In the genomic region with DNA sequence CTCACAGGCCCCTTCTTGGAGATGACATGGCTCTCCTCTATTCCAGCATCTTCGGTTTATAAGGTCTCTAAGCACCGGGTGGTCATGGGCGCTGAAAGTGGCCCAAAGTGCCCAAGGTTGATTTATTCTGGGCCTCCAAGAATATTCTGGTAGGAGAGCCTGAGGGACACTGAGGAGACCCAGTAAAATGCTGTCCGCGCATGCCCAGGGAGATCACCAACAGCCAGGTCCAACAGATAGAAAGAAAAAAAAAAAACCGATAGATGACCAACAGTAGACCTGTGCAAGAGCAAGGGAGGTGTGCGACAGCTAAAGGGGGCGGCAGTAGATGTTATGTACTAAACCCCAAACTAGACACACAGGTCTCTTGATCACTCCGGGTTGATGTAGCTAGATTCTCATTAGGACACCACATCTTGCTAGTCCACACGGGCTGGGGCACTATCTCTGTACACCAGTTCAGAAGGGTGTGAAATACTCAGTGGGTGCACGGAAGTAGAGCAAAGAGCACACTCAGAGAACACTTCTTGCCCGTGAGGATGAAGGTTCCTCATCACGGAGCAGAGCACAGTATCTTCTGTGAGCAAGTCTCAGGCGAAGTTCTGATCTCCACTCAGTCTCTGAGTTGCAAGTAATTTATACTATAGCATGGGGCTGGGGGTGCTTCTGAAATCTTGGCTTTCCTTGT, we compare ENCODE assay signal across 23 mouse cellular contexts. TPM values are rescaled to one million over a fixed set of nuclear protein-coding genes. Genes with fewer than 3 reads are reported as not detected.
DNase-seq lines count a peak whose midpoint lies in the region; ATAC-seq lines count a peak whose summit lies in the region.
"Had no signal": no experiment of that assay in that cellular context is flagged by ENCODE, and none has a peak within 500 bp of the region (broad histone marks: within the 10 kb centered on the region; RNA-seq: fewer than 3 reads in every experiment).

No protein-coding gene starts in this region.

- no peak overlapping the region for H3K4me2 ChIP-seq in midbrain, embryonic 11.5 days
- H3K4me2 ChIP-seq in midbrain, embryonic 14.5 days (ENCODE audit: low read length): no peak overlapping the region
- peak overlapping the region; percentile 35; the same call in 1 of the 2 replicates for H3K4me2 ChIP-seq in embryonic facial prominence, embryonic 11.5 days (ENCODE audit: low read depth, low read length)
- H3K4me2 ChIP-seq in embryonic facial prominence, embryonic 15.5 days (replicated peaks): no peak overlapping the region; the same call in 1 of the 2 replicates
- no peak overlapping the region for H3K4me2 ChIP-seq in liver, embryonic 11.5 days
- H3K4me2 ChIP-seq: forebrain, embryonic 13.5 days; heart, embryonic 11.5 days; heart, embryonic 15.5 days; hindbrain, embryonic 12.5 days had no signal

- no peaks in the 10 kb centered on the region for H3K36me3 ChIP-seq in midbrain, embryonic 11.5 days (ENCODE audit: control insufficient read depth, insufficient read depth, low read length)
- no peaks in the 10 kb centered on the region for H3K36me3 ChIP-seq in midbrain, embryonic 14.5 days (ENCODE audit: control insufficient read depth, insufficient read depth, low read length)
- H3K36me3 ChIP-seq in embryonic facial prominence, embryonic 10.5 days (replicated peaks): no peaks in the 10 kb centered on the region
- H3K36me3 ChIP-seq in embryonic facial prominence, embryonic 11.5 days (replicated peaks; ENCODE audit: control insufficient read depth, insufficient read depth, low read depth, low read length): no peaks in the 10 kb centered on the region
- no peaks in the 10 kb centered on the region for H3K36me3 ChIP-seq in embryonic facial prominence, embryonic 15.5 days
- no peaks in the 10 kb centered on the region for H3K36me3 ChIP-seq in liver, embryonic 11.5 days (ENCODE audit: control insufficient read depth, insufficient read depth, low read length)
- H3K36me3 ChIP-seq: heart, embryonic 15.5 days; hindbrain, embryonic 12.5 days had no signal

- no peaks in the 10 kb centered on the region for H3K9me3 ChIP-seq in midbrain, embryonic 11.5 days (ENCODE audit: control insufficient read depth, low read length)
- no peaks in the 10 kb centered on the region for H3K9me3 ChIP-seq in midbrain, embryonic 14.5 days (ENCODE audit: control insufficient read depth, low read length)
- no peaks in the 10 kb centered on the region for H3K9me3 ChIP-seq in embryonic facial prominence, embryonic 10.5 days
- H3K9me3 ChIP-seq in embryonic facial prominence, embryonic 11.5 days (replicated peaks; ENCODE audit: control insufficient read depth, low read length): no peaks in the 10 kb centered on the region
- no peaks in the 10 kb centered on the region for H3K9me3 ChIP-seq in embryonic facial prominence, embryonic 15.5 days (replicated peaks)
- no peaks in the 10 kb centered on the region for H3K9me3 ChIP-seq in liver, embryonic 11.5 days (ENCODE audit: control insufficient read depth, low read length)
- H3K9me3 ChIP-seq: forebrain, embryonic 13.5 days; heart, embryonic 15.5 days; hindbrain, embryonic 12.5 days had no signal

- whole genome bisulfite sequencing in midbrain, embryonic 11.5 days: 2% methylated on average over 14 of the region's 14 CpGs
- WGBS in midbrain, embryonic 14.5 days: 2% methylated on average over 14 of the region's 14 CpGs
- 6% methylated on average over 14 of the region's 14 CpGs for WGBS in embryonic facial prominence, embryonic 10.5 days
- 5% methylated on average over 14 of the region's 14 CpGs for WGBS in embryonic facial prominence, embryonic 11.5 days
- 10% methylated on average over 14 of the region's 14 CpGs for WGBS in embryonic facial prominence, embryonic 15.5 days
- WGBS in liver, embryonic 11.5 days: 5% methylated on average over 14 of the region's 14 CpGs

- H3K27ac ChIP-seq in midbrain, embryonic 11.5 days (ENCODE audit: low read depth, low read length): no peak overlapping the region
- no peak overlapping the region for H3K27ac ChIP-seq in midbrain, embryonic 14.5 days (replicated peaks; ENCODE audit: low read depth, low read length)
- H3K27ac ChIP-seq in embryonic facial prominence, embryonic 10.5 days (replicated peaks): no peak overlapping the region; the same call in 1 of the 2 replicates
- H3K27ac ChIP-seq in embryonic facial prominence, embryonic 11.5 days (replicated peaks; ENCODE audit: low read depth, low read length): no peak overlapping the region
- no peak overlapping the region for H3K27ac ChIP-seq in embryonic facial prominence, embryonic 15.5 days (replicated peaks)
- H3K27ac ChIP-seq in liver, embryonic 11.5 days (ENCODE audit: low read depth, low read length): no peak overlapping the region
- H3K27ac ChIP-seq: forebrain, embryonic 13.5 days; heart, adult 2 months; heart, embryonic 15.5 days; hindbrain, embryonic 12.5 days; hindbrain, postnatal 0 days had no signal

- H3K9ac ChIP-seq in midbrain, embryonic 11.5 days (ENCODE audit: low read length): no peak overlapping the region
- H3K9ac ChIP-seq in midbrain, embryonic 14.5 days (replicated peaks; ENCODE audit: low read length): no peak overlapping the region
- H3K9ac ChIP-seq in embryonic facial prominence, embryonic 11.5 days (replicated peaks; ENCODE audit: low read length): peak overlapping the region; percentile 50
- H3K9ac ChIP-seq in embryonic facial prominence, embryonic 15.5 days: no peak overlapping the region
- no peak overlapping the region for H3K9ac ChIP-seq in liver, embryonic 11.5 days (ENCODE audit: low read depth, low read length)
- H3K9ac ChIP-seq: forebrain, embryonic 13.5 days; forebrain, postnatal 0 days; heart, embryonic 15.5 days; hindbrain, embryonic 12.5 days had no signal

- ATAC-seq in midbrain, embryonic 11.5 days (ENCODE audit: low FRiP score): no peak
- ATAC-seq in midbrain, embryonic 14.5 days (ENCODE audit: low FRiP score, low TSS enrichment): no peak
- no peak for ATAC-seq in embryonic facial prominence, embryonic 11.5 days (replicated peaks; ENCODE audit: insufficient number of reproducible peaks, low FRiP score, low TSS enrichment, low read depth)
- no peak for ATAC-seq in embryonic facial prominence, embryonic 15.5 days (ENCODE audit: insufficient number of reproducible peaks, low FRiP score, low TSS enrichment, low read depth)
- no peak for ATAC-seq in liver, embryonic 11.5 days (replicated peaks; ENCODE audit: low FRiP score)
- ATAC-seq: forebrain, embryonic 13.5 days; forebrain, postnatal 0 days; hindbrain, postnatal 0 days had no signal

- DNase-seq in midbrain, embryonic 11.5 days (ENCODE audit: low spot score, missing footprints): peak; percentile 95
- DNase-seq in midbrain, embryonic 14.5 days: no peak
- DNase-seq in embryonic facial prominence, embryonic 10.5 days (ENCODE audit: low spot score): no peak
- no peak for DNase-seq in embryonic facial prominence, embryonic 11.5 days (ENCODE audit: low spot score)
- no peak for DNase-seq in liver, embryonic 11.5 days (ENCODE audit: low spot score)
- DNase-seq in kidney, postnatal 25 days: no peak
- DNase-seq: adrenal gland, adult 2 months; adrenal gland, postnatal 25 days; cerebellum, adult 18-20 months; cerebellum, adult 9-11 months; cerebellum, postnatal 36 days; forebrain, postnatal 0 days; gastrocnemius, postnatal 14 days; heart, adult 2 months; heart, postnatal 36 days had no signal

- H3K4me3 ChIP-seq in midbrain, embryonic 11.5 days (ENCODE audit: low read depth, low read length): no peak overlapping the region
- H3K4me3 ChIP-seq in midbrain, embryonic 14.5 days (replicated peaks; ENCODE audit: low read depth, low read length): no peak overlapping the region
- H3K4me3 ChIP-seq in embryonic facial prominence, embryonic 10.5 days: peak overlapping the region; percentile 52; the same call in 1 of the 2 replicates
- H3K4me3 ChIP-seq in embryonic facial prominence, embryonic 11.5 days (ENCODE audit: low read depth, low read length): peak overlapping the region; percentile 34; the same call in 1 of the 2 replicates
- peak overlapping the region; percentile 40; the same call in 1 of the 2 replicates for H3K4me3 ChIP-seq in embryonic facial prominence, embryonic 15.5 days (replicated peaks)
- no peak overlapping the region for H3K4me3 ChIP-seq in liver, embryonic 11.5 days (ENCODE audit: low read depth, low read length)
- H3K4me3 ChIP-seq: forebrain, embryonic 13.5 days; heart, adult 2 months had no signal

- peaks cover 100% of the 10 kb centered on the region for H3K27me3 ChIP-seq in midbrain, embryonic 11.5 days (ENCODE audit: control insufficient read depth, insufficient read depth, low read length)
- peaks cover 100% of the 10 kb centered on the region for H3K27me3 ChIP-seq in midbrain, embryonic 14.5 days (ENCODE audit: control insufficient read depth, insufficient read depth, low read length)
- H3K27me3 ChIP-seq in embryonic facial prominence, embryonic 10.5 days (replicated peaks; ENCODE audit: low read depth, poor library complexity, severe bottlenecking): peaks cover 100% of the 10 kb centered on the region
- peaks cover 60% of the 10 kb centered on the region for H3K27me3 ChIP-seq in embryonic facial prominence, embryonic 11.5 days (ENCODE audit: control insufficient read depth, insufficient read depth, low read length)
- peaks cover 98% of the 10 kb centered on the region for H3K27me3 ChIP-seq in embryonic facial prominence, embryonic 15.5 days
- peaks cover 100% of the 10 kb centered on the region for H3K27me3 ChIP-seq in liver, embryonic 11.5 days (replicated peaks; ENCODE audit: control insufficient read depth, insufficient read depth, low read length)

- peaks cover 21% of the 10 kb centered on the region for H3K4me1 ChIP-seq in midbrain, embryonic 11.5 days (ENCODE audit: control insufficient read depth, insufficient read depth, low read length)
- 0 out of 2 replicates have a peak, but pooled peaks cover 7% of the 10 kb centered on the region for H3K4me1 ChIP-seq in midbrain, embryonic 14.5 days (ENCODE audit: control insufficient read depth, insufficient read depth, low read length)
- peaks cover 81% of the 10 kb centered on the region for H3K4me1 ChIP-seq in embryonic facial prominence, embryonic 10.5 days
- H3K4me1 ChIP-seq in embryonic facial prominence, embryonic 11.5 days (ENCODE audit: control insufficient read depth, insufficient read depth, low read length): peaks cover 9% of the 10 kb centered on the region
- peaks cover 45% of the 10 kb centered on the region for H3K4me1 ChIP-seq in embryonic facial prominence, embryonic 15.5 days
- H3K4me1 ChIP-seq in liver, embryonic 11.5 days (replicated peaks; ENCODE audit: control insufficient read depth, insufficient read depth, low read length): no peaks in the 10 kb centered on the region; the same call in none of the 2 replicates

RNA-seq across cellular contexts. Expression of a gene that starts 2.0 kb away (rescaled TPM):
- polyA plus RNA-seq in midbrain, embryonic 11.5 days (2014; fragmentation: Nextera tagmentation; extraction: Ambion mirVana): 0.08 TPM in 2 replicates
- polyA plus RNA-seq in midbrain, embryonic 14.5 days (2014; fragmentation: Nextera tagmentation; extraction: Ambion mirVana): not detected in 2 replicates
- 6.3 and 9.9 TPM in 2 replicates for polyA plus RNA-seq in embryonic facial prominence, embryonic 10.5 days (2016; fragmentation: Nextera tagmentation; extraction: Ambion mirVana)
- polyA plus RNA-seq in embryonic facial prominence, embryonic 11.5 days (2014; fragmentation: Nextera tagmentation; extraction: Ambion mirVana): 10.5 and 11.9 TPM in 2 replicates
- polyA plus RNA-seq in embryonic facial prominence, embryonic 15.5 days (2015; fragmentation: Nextera tagmentation; extraction: Ambion mirVana): 7.6 and 11.7 TPM in 2 replicates
- 0.60 and 0.61 TPM in 2 replicates for polyA plus RNA-seq in liver, embryonic 11.5 days (2014; fragmentation: Nextera tagmentation; extraction: Ambion mirVana)
- polyA plus RNA-seq: adrenal gland, adult 2 months; forebrain, embryonic 13.5 days; forebrain, postnatal 0 days; gonadal fat pad, adult 2 months; hindbrain, postnatal 0 days; intestine, embryonic 14.5 days had no signal

Comparison
In these comparisons a context has a peak if more than half of its experiments do, and no peak if none do; other contexts are left out.
1. H3K4me3 ChIP-seq: peak in embryonic facial prominence, embryonic 10.5 days (single experiment), embryonic facial prominence, embryonic 11.5 days (single experiment) and embryonic facial prominence, embryonic 15.5 days (single experiment); none in midbrain, embryonic 11.5 days (single experiment), midbrain, embryonic 14.5 days (single experiment) and liver, embryonic 11.5 days (single experiment).